12 mouse cellular contexts compared by ENCODE assay signal in the genomic region with DNA sequence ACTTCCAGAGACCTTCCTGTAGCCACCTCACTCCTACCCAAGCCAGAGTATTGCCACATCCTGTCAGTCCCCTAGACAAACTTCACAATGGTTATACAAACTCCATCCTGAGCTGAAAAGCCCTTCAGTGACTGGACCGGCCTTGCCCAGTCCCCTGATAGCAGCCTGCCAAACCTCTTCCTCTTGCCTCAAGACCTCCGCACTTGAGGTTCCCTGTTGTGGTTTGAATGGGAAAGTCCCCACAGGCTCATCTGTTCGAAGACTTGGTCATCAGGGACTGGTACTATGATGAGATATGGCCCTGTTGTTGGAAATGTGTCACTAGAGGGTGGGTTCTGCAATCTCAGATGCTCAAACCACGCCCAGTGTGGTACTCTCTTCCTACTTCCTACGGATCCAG.
DNase-seq lines count a peak whose midpoint lies in the region; ATAC-seq lines count a peak whose summit lies in the region.
"Had no signal": no experiment of that assay in that cellular context is flagged by ENCODE, and none has a peak within 500 bp of the region (broad histone marks: within the 10 kb centered on the region; RNA-seq: fewer than 3 reads in every experiment).

No protein-coding gene starts in this region.

- no peak overlapping the region for H3K4me2 ChIP-seq in forebrain, embryonic 16.5 days (ENCODE audit: low read length)
- no peak overlapping the region for H3K4me2 ChIP-seq in midbrain, embryonic 15.5 days
- H3K4me2 ChIP-seq: embryonic facial prominence, embryonic 12.5 days; limb, embryonic 13.5 days; midbrain, embryonic 12.5 days had no signal

- H3K4me3 ChIP-seq in forebrain, embryonic 10.5 days, result no peak overlapping the region
- no peak overlapping the region for H3K4me3 ChIP-seq in forebrain, embryonic 16.5 days (replicated peaks; ENCODE audit: low read length)
- no peak overlapping the region for H3K4me3 ChIP-seq in midbrain, embryonic 10.5 days
- H3K4me3 ChIP-seq in midbrain, embryonic 15.5 days, result no peak overlapping the region
- no peak overlapping the region for H3K4me3 ChIP-seq in embryonic facial prominence, embryonic 10.5 days
- H3K4me3 ChIP-seq: embryonic facial prominence, embryonic 12.5 days; limb, embryonic 13.5 days; midbrain, embryonic 12.5 days had no signal

- 83% methylated on average over 5 of the region's 5 CpGs for WGBS in forebrain, embryonic 10.5 days
- 95% methylated on average over 5 of the region's 5 CpGs for WGBS in forebrain, embryonic 16.5 days
- 91% methylated on average over 5 of the region's 5 CpGs for WGBS in midbrain, embryonic 10.5 days
- WGBS in midbrain, embryonic 15.5 days, result 90% methylated on average over 5 of the region's 5 CpGs
- 90% methylated on average over 5 of the region's 5 CpGs for WGBS in embryonic facial prominence, embryonic 10.5 days

- peaks cover 79% of the 10 kb centered on the region for H3K4me1 ChIP-seq in forebrain, embryonic 10.5 days
- H3K4me1 ChIP-seq in forebrain, embryonic 16.5 days (replicated peaks; ENCODE audit: control insufficient read depth, insufficient read depth, low read length), result peaks cover 66% of the 10 kb centered on the region
- H3K4me1 ChIP-seq in midbrain, embryonic 10.5 days, result peaks cover 81% of the 10 kb centered on the region
- H3K4me1 ChIP-seq in midbrain, embryonic 15.5 days, result peaks cover 74% of the 10 kb centered on the region
- peaks cover 75% of the 10 kb centered on the region for H3K4me1 ChIP-seq in embryonic facial prominence, embryonic 10.5 days

- peaks cover 38% of the 10 kb centered on the region for H3K27me3 ChIP-seq in forebrain, embryonic 10.5 days (ENCODE audit: poor library complexity, severe bottlenecking)
- H3K27me3 ChIP-seq in forebrain, embryonic 16.5 days (replicated peaks; ENCODE audit: control insufficient read depth, insufficient read depth, low read length), result no peaks in the 10 kb centered on the region
- peaks cover 39% of the 10 kb centered on the region for H3K27me3 ChIP-seq in midbrain, embryonic 10.5 days (ENCODE audit: low read depth, poor library complexity, severe bottlenecking)
- no peaks in the 10 kb centered on the region for H3K27me3 ChIP-seq in midbrain, embryonic 15.5 days (replicated peaks)
- peaks cover 12% of the 10 kb centered on the region; the same call in 1 of the 2 replicates for H3K27me3 ChIP-seq in embryonic facial prominence, embryonic 10.5 days (replicated peaks; ENCODE audit: low read depth, poor library complexity, severe bottlenecking)
- H3K27me3 ChIP-seq: embryonic facial prominence, embryonic 12.5 days; limb, embryonic 13.5 days had no signal

- H3K9me3 ChIP-seq in forebrain, embryonic 10.5 days, result no peaks in the 10 kb centered on the region
- no peaks in the 10 kb centered on the region for H3K9me3 ChIP-seq in forebrain, embryonic 16.5 days (ENCODE audit: control insufficient read depth, low read length)
- H3K9me3 ChIP-seq in midbrain, embryonic 10.5 days (replicated peaks), result no peaks in the 10 kb centered on the region
- H3K9me3 ChIP-seq in midbrain, embryonic 15.5 days, result no peaks in the 10 kb centered on the region
- H3K9me3 ChIP-seq in embryonic facial prominence, embryonic 10.5 days, result no peaks in the 10 kb centered on the region
- H3K9me3 ChIP-seq: embryonic facial prominence, embryonic 12.5 days; limb, embryonic 13.5 days; midbrain, embryonic 12.5 days had no signal

- H3K36me3 ChIP-seq in forebrain, embryonic 10.5 days (replicated peaks), result no peaks in the 10 kb centered on the region
- no peaks in the 10 kb centered on the region for H3K36me3 ChIP-seq in forebrain, embryonic 16.5 days (ENCODE audit: control insufficient read depth, insufficient read depth)
- H3K36me3 ChIP-seq in midbrain, embryonic 10.5 days, result no peaks in the 10 kb centered on the region
- no peaks in the 10 kb centered on the region for H3K36me3 ChIP-seq in midbrain, embryonic 15.5 days (replicated peaks)
- no peaks in the 10 kb centered on the region for H3K36me3 ChIP-seq in embryonic facial prominence, embryonic 10.5 days (replicated peaks)
- H3K36me3 ChIP-seq: embryonic facial prominence, embryonic 12.5 days; limb, embryonic 13.5 days; midbrain, embryonic 12.5 days had no signal

- ATAC-seq in forebrain, embryonic 16.5 days, result no peak
- ATAC-seq in midbrain, embryonic 15.5 days (replicated peaks), result no peak
- ATAC-seq in monocyte, adult 5-6 weeks (replicated peaks; ENCODE audit: insufficient number of reproducible peaks, low FRiP score, low TSS enrichment, poor library complexity, severe bottlenecking), result peak; percentile 84

- H3K27ac ChIP-seq in forebrain, embryonic 10.5 days, result peak overlapping the region; percentile 58; the same call in 1 of the 2 replicates
- no peak overlapping the region for H3K27ac ChIP-seq in forebrain, embryonic 16.5 days (ENCODE audit: low read length)
- H3K27ac ChIP-seq in midbrain, embryonic 10.5 days (replicated peaks), result peak overlapping the region; percentile 83; the same call in 1 of the 2 replicates
- no peak overlapping the region for H3K27ac ChIP-seq in midbrain, embryonic 15.5 days
- H3K27ac ChIP-seq in embryonic facial prominence, embryonic 10.5 days (replicated peaks), result 0 out of 2 replicates have a peak overlapping the region, but pooled peaks have one; percentile 75
- H3K27ac ChIP-seq: embryonic facial prominence, embryonic 12.5 days; limb, embryonic 13.5 days; midbrain, embryonic 12.5 days had no signal

- no peak for DNase-seq in forebrain, embryonic 10.5 days (ENCODE audit: extremely low spot score, low spot score)
- DNase-seq in midbrain, embryonic 10.5 days (ENCODE audit: low spot score), result no peak
- DNase-seq in embryonic facial prominence, embryonic 10.5 days (ENCODE audit: low spot score), result no peak
- DNase-seq in yolk sac, embryonic 10.5 days (ENCODE audit: low spot score), result no peak
- DNase-seq in right cerebral cortex, postnatal 36 days (ENCODE audit: low spot score in 2 of 2), result no peak
- DNase-seq: layer of hippocampus, adult 9-11 months had no signal

- H3K9ac ChIP-seq in forebrain, embryonic 16.5 days (replicated peaks; ENCODE audit: low read depth, low read length), result no peak overlapping the region
- H3K9ac ChIP-seq in midbrain, embryonic 15.5 days, result no peak overlapping the region
- H3K9ac ChIP-seq: embryonic facial prominence, embryonic 12.5 days; limb, embryonic 13.5 days had no signal

Comparison
In these comparisons a context has a peak if more than half of its experiments do, and no peak if none do; other contexts are left out.
1. H3K27ac ChIP-seq: peak in forebrain, embryonic 10.5 days (single experiment), midbrain, embryonic 10.5 days (single experiment) and embryonic facial prominence, embryonic 10.5 days (single experiment); none in forebrain, embryonic 16.5 days (single experiment) and midbrain, embryonic 15.5 days (single experiment).